Mouse (Mus musculus) limb, embryonic 11.5 days (tissue): Measurements from ENCODE around the gene Syt1. TPM values are rescaled to one million over a fixed set of nuclear protein-coding genes. Genes with fewer than 3 reads are reported as not detected.

ENCODE experiments used
- ATAC-seq: fragments of 200-750 bp; cut with Nextera tagmentation; 2 replicates; pipeline ENCODE4 v1.8.0; 2017; ENCODE audit warnings: low read depth; ENCODE audit not compliant: insufficient number of reproducible peaks, low FRiP score, low TSS enrichment
- DNase-seq: peaks from one replicate; pipeline ENCODE4 v3.0.0-alpha.2; 2015; ENCODE audit warnings: low spot score
- H3K27ac ChIP-seq: fragments of 300-500 bp; sonication (generic); replicated peaks from 2 replicates; pipeline ENCODE4 v1.5.1; 2014; ENCODE audit warnings: low read depth, mild to moderate bottlenecking, low read length
- H3K27me3 ChIP-seq: fragments of 300-500 bp; sonication (generic); 2 replicates; pipeline ENCODE4 v1.6.1; 2014; ENCODE audit warnings: mild to moderate bottlenecking, low read length, mixed read lengths; ENCODE audit not compliant: control insufficient read depth, insufficient read depth
- H3K36me3 ChIP-seq: fragments of 300-500 bp; sonication (generic); 2 replicates; pipeline ENCODE4 v1.6.1; 2014; ENCODE audit warnings: mild to moderate bottlenecking, low read length, moderate library complexity, mixed read lengths; ENCODE audit not compliant: control insufficient read depth, insufficient read depth
- H3K4me1 ChIP-seq: fragments of 300-500 bp; sonication (generic); 2 replicates; pipeline ENCODE4 v1.6.1; 2014; ENCODE audit warnings: low read length, mixed read lengths; ENCODE audit not compliant: control insufficient read depth, insufficient read depth
- H3K4me2 ChIP-seq: fragments of 300-500 bp; sonication (generic); 2 replicates; pipeline ENCODE4 v1.6.1; 2014; ENCODE audit warnings: low read depth, mild to moderate bottlenecking, moderate library complexity; ENCODE audit not compliant: severe bottlenecking
- H3K4me3 ChIP-seq: fragments of 300-500 bp; sonication (generic); 2 replicates; pipeline ENCODE4 v1.5.1; 2014; ENCODE audit warnings: low read depth, low read length
- H3K9ac ChIP-seq: fragments of 300-500 bp; sonication (generic); 2 replicates; pipeline ENCODE4 v1.6.1; 2014; ENCODE audit warnings: mild to moderate bottlenecking, low read length
- H3K9me3 ChIP-seq: fragments of 300-500 bp; sonication (generic); 2 replicates; pipeline ENCODE4 v1.6.1; 2016; ENCODE audit warnings: low read length; ENCODE audit not compliant: control insufficient read depth
- WGBS: fragments of 180-500 bp; shearing (Covaris S2); extraction: QIAGEN DNeasy Blood & Tissue Kit; methylation state at CpG from one replicate; pipeline ENCODE4 v1.1.7; 2014; 5-methylcytosine and 5-hydroxymethylcytosine counted together
- polyA plus RNA-seq: library from polyadenylated mRNA; unstranded; fragments of >200 nt; fragmentation: Nextera tagmentation; extraction: Ambion mirVana; gene quantifications from 2 replicates; pipeline ENCODE4 v1.2.1, GENCODE M21; 2014

The Syt1 gene
- polyA plus RNA-seq, 1 experiment from 2014 or later: 0.32 TPM

- H3K9ac ChIP-seq: no peak overlapping the region
- H3K4me2 ChIP-seq: no peak overlapping the region
- no peaks in the 10 kb centered on the region for H3K4me1 ChIP-seq
- no peak overlapping the region for H3K4me3 ChIP-seq
- no peaks in the 10 kb centered on the region for H3K9me3 ChIP-seq
- DNase-seq (no peak), ATAC-seq (no peak)
- no peak overlapping the region for H3K27ac ChIP-seq
- 70% methylated on average over 7 of the region's 7 CpGs for WGBS
- H3K36me3 ChIP-seq: no peaks in the 10 kb centered on the region
- H3K27me3 ChIP-seq: no peaks in the 10 kb centered on the region
Observed at GRCm38 (mm10) chr10:108504925-108505324, 505.9 kb downstream of the Syt1 start.

DNA sequence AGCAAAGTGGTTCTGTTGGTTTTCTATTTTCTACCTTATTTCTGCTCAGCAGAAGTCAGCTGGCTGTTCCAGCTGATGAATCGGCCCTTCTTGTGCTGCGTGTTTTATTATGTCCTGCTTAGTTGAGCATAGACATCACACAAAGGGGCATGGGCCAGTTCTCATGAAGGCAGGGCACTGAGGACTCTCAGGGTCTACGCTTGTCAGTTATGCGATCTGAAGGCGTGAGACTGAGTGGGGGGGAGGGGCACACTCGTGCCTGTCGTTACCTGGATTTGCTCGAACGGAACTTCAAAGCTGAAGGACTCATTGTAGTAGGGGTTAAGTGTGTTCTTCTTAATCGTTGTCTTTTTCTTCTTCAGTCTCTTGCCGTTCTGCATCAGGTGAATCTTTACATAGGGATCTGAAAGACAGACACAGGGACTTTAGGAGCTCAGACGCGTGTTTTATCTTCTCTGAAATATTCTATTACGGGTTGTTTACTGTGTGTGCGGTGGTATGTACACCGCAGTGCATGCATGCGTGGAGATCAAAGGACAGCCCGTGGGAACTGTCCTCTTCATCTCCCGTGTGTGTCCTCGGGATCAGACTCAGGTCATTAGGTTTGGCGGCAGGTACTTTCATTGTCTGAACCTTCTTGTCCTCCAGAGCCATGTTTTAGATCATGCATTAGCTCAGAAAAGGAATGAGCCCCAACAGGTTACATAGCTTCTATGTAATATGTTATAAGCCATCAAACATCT lies 506.5 kb downstream of the Syt1 start:
- no peak overlapping the region for H3K9ac ChIP-seq
- H3K36me3 ChIP-seq: no peaks in the 10 kb centered on the region
- H3K9me3 ChIP-seq: no peaks in the 10 kb centered on the region
- ATAC-seq: no peak
- DNase-seq: no peak
- 72% methylated on average over 21 of the region's 21 CpGs for WGBS
- no peaks in the 10 kb centered on the region for H3K27me3 ChIP-seq
- H3K4me3 ChIP-seq: no peak overlapping the region
- H3K27ac ChIP-seq: no peak overlapping the region
- H3K4me2 ChIP-seq: no peak overlapping the region
- H3K4me1 ChIP-seq: no peaks in the 10 kb centered on the region

GRCm38 (mm10) chr10:108490231-108490630 lies 520.6 kb downstream of the Syt1 start:
- H3K4me3 ChIP-seq: no peak overlapping the region
- no peak overlapping the region for H3K4me2 ChIP-seq
- H3K27me3 ChIP-seq: no peaks in the 10 kb centered on the region
- H3K9me3 ChIP-seq: no peaks in the 10 kb centered on the region
- H3K36me3 ChIP-seq: no peaks in the 10 kb centered on the region
- no peaks in the 10 kb centered on the region for H3K4me1 ChIP-seq
- DNase-seq (no peak), ATAC-seq (no peak)
- 34% methylated on average over 7 of the region's 7 CpGs for WGBS
- no peak overlapping the region for H3K27ac ChIP-seq
- no peak overlapping the region for H3K9ac ChIP-seq

- ATAC-seq (no peak), DNase-seq (no peak)
- Histone ChIP-seq H3K4me2 (no peak overlapping the region), H3K4me1 (no peaks in the 10 kb centered on the region), H3K4me3 (no peak overlapping the region), H3K9ac (no peak overlapping the region), H3K27me3 (no peaks in the 10 kb centered on the region), H3K36me3 (no peaks in the 10 kb centered on the region), H3K27ac (no peak overlapping the region), H3K9me3 (no peaks in the 10 kb centered on the region)
- WGBS: 61% methylated on average over 10 of the region's 10 CpGs
Observed at GRCm38 (mm10) chr10:108483991-108484390, 526.8 kb downstream of the Syt1 start.

DNA sequence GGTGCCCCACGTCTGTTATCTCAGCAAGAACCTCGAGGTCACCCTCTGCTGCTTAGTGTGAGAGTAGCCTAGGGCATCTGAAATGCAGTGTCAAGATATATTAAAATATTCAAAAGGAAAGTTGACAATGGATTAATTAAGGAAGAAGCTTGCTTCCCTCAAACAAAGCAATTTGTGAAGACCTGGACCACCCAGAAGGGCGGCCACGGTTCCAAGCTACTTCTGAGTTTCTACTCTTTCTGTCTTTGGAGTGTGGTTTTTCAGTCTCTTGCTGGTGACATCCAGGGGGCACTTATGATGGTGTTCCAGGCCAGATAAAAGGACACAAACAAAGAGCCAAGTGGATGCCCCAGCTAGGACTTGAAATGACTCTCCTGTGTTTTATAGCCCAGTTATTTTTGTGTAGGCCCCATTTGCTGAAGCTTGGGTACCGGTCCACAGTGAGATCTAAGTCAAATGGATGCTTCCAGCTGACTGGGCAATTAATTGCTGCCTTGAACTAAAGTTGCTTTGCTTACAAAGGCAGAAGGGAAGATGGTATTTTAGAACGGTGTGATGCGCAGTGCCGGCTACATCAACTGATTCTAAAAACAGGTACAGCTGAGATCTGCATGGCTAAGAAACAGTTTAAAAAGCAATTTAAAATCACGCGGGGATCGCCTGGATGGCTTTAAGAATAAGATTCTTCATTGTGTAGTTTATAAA lies 530.5 kb downstream of the Syt1 start:
- H3K4me2 ChIP-seq: no peak overlapping the region
- no peaks in the 10 kb centered on the region for H3K9me3 ChIP-seq
- H3K4me1 ChIP-seq: no peaks in the 10 kb centered on the region
- no peak overlapping the region for H3K27ac ChIP-seq
- no peak overlapping the region for H3K4me3 ChIP-seq
- H3K36me3 ChIP-seq: no peaks in the 10 kb centered on the region
- WGBS: 83% methylated on average over 11 of the region's 11 CpGs
- ATAC-seq (no peak), DNase-seq (no peak)
- H3K27me3 ChIP-seq: no peaks in the 10 kb centered on the region
- no peak overlapping the region for H3K9ac ChIP-seq

DNA sequence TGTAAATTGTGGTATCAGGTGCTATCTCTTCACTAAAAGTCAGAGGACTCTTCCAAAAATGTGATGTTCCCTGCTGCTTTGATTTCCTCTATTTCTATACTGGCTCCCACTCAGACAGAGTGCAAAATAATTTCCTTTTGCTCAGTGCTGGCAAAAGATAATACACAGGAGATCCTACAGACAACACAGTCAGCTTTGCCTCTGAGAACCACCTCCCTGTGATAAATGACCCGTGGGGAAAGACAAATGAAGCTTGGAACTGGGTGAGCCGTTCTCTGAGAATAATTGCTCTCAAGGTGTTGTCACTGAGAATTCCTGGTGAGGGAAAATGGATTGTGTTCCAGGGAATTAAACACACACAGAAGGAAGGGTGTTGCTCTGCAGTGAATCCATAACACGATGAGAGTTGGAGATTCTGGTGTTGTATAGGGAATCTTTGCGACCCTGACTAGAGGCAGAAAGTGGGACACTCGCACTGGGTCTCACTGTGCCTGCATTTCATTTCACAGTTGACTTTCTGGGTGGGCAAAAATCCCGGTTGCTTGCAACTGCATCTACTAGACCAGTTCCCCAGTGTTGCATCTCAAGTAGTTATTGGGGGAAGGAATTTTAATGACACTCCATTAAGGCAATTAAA lies 540.3 kb downstream of the Syt1 start:
- Histone ChIP-seq H3K4me1 (no peaks in the 10 kb centered on the region), H3K27ac (no peak overlapping the region), H3K27me3 (no peaks in the 10 kb centered on the region), H3K9me3 (no peaks in the 10 kb centered on the region), H3K9ac (no peak overlapping the region), H3K4me3 (no peak overlapping the region), H3K36me3 (no peaks in the 10 kb centered on the region), H3K4me2 (no peak overlapping the region)
- ATAC-seq (no peak), DNase-seq (no peak)
- WGBS: 48% methylated on average over 6 of the region's 6 CpGs

DNA sequence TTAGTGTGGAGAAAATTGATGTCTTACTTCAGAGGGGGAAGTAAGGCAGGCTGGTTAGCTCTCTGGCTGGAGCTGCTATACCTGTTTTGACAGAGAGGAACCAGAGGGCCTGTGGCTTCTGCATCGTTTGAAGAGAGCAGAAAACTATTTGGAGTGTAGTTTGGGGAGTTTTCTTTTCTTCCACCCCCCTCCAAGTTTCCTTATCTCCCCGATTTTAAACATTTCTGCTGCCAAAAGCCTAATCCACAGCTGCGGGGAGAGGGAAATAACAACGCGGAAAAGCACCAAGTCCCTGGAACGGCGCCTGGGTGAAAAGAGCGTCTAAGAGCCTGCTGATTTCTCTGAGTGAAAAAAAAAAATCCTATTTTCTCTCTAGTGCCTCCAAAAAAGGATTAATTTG lies 544.2 kb downstream of the Syt1 start:
- no peaks in the 10 kb centered on the region for H3K4me1 ChIP-seq
- no peaks in the 10 kb centered on the region for H3K36me3 ChIP-seq
- H3K9ac ChIP-seq: no peak overlapping the region
- no peaks in the 10 kb centered on the region for H3K27me3 ChIP-seq
- H3K9me3 ChIP-seq: no peaks in the 10 kb centered on the region
- no peak for ATAC-seq
- H3K4me3 ChIP-seq: no peak overlapping the region
- 68% methylated on average over 8 of the region's 8 CpGs for WGBS
- no peak for DNase-seq
- no peak overlapping the region for H3K27ac ChIP-seq
- no peak overlapping the region for H3K4me2 ChIP-seq

DNA sequence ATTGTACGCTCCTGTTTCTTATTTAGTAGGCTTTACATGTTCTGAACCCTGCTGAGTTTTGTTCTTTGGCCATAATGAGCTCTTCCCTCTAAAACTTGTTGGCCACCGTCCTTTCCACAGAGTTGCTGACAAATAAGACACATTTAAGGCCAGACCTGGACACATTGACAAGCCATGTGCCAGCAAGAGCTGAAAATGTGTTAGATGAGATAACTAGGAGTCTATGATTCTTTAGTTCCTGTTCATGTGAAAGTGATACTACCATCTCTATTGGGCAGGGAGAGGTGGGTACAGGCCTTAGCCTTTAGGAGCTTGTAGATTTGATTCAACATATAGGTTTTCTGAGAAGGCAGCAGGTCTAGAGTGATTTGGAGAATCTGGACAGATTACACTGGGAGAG lies 548.9 kb downstream of the Syt1 start:
- ATAC-seq (no peak), DNase-seq (no peak)
- Histone ChIP-seq H3K9me3 (no peaks in the 10 kb centered on the region), H3K36me3 (no peaks in the 10 kb centered on the region), H3K4me3 (no peak overlapping the region), H3K4me1 (no peaks in the 10 kb centered on the region), H3K27me3 (no peaks in the 10 kb centered on the region), H3K27ac (no peak overlapping the region), H3K4me2 (no peak overlapping the region), H3K9ac (no peak overlapping the region)
- 56% methylated on average over 2 of the region's 2 CpGs for WGBS
